Mouse (Mus musculus): ENCODE results near the gene Grap2. TPM values are rescaled to one million over a fixed set of nuclear protein-coding genes. Genes with fewer than 3 reads are reported as not detected.

The Grap2 gene
- polyA plus RNA-seq, 1 experiment from 2014 or later = 1.5 TPM

- 23% methylated on average over 11 of the region's 11 CpGs for WGBS
- no peaks in the 10 kb centered on the region for H3K36me3 ChIP-seq (ENCODE audit: control insufficient read depth, insufficient read depth, low read length)
- H3K4me3 ChIP-seq (ENCODE audit: low read length) = no peak overlapping the region
- no peak overlapping the region for H3K4me2 ChIP-seq (ENCODE audit: low read depth, low read length)
- H3K4me1 ChIP-seq (replicated peaks; ENCODE audit: control insufficient read depth, insufficient read depth, low read length) = no peaks in the 10 kb centered on the region
- H3K9me3 ChIP-seq (ENCODE audit: control insufficient read depth, low read length) = no peaks in the 10 kb centered on the region
- no peak; the same call in 1 of the 2 replicates for ATAC-seq (ENCODE audit: low read depth)
- no peak overlapping the region for H3K9ac ChIP-seq (ENCODE audit: low read length)
- no peaks in the 10 kb centered on the region for H3K27me3 ChIP-seq (ENCODE audit: control insufficient read depth, insufficient read depth, low read depth, low read length)
- H3K27ac ChIP-seq (ENCODE audit: low read length) = no peak overlapping the region
Measured at GRCm38 (mm10) chr15:80694125-80694910, 121.9 kb downstream of the Grap2 start.

GRCm38 (mm10) chr15:80697564-80697963, 125.2 kb downstream of the Grap2 start:
- no peak overlapping the region for H3K27ac ChIP-seq (ENCODE audit: low read length)
- no peak overlapping the region for H3K4me3 ChIP-seq (ENCODE audit: low read length)
- no peak for ATAC-seq (ENCODE audit: low read depth)
- no peak overlapping the region for H3K4me2 ChIP-seq (ENCODE audit: low read depth, low read length)
- H3K27me3 ChIP-seq (ENCODE audit: control insufficient read depth, insufficient read depth, low read depth, low read length) = no peaks in the 10 kb centered on the region
- no peaks in the 10 kb centered on the region for H3K36me3 ChIP-seq (ENCODE audit: control insufficient read depth, insufficient read depth, low read length)
- 35% methylated on average over 5 of the region's 5 CpGs for WGBS
- no peak overlapping the region for H3K9ac ChIP-seq (ENCODE audit: low read length)
- H3K4me1 ChIP-seq (replicated peaks; ENCODE audit: control insufficient read depth, insufficient read depth, low read length) = no peaks in the 10 kb centered on the region
- H3K9me3 ChIP-seq (ENCODE audit: control insufficient read depth, low read length) = no peaks in the 10 kb centered on the region

- no peaks in the 10 kb centered on the region for H3K27me3 ChIP-seq (ENCODE audit: control insufficient read depth, insufficient read depth, low read depth, low read length)
- no peak overlapping the region for H3K4me2 ChIP-seq (ENCODE audit: low read depth, low read length)
- H3K36me3 ChIP-seq (ENCODE audit: control insufficient read depth, insufficient read depth, low read length) = no peaks in the 10 kb centered on the region
- ATAC-seq (ENCODE audit: low read depth) = no peak
- H3K4me3 ChIP-seq (ENCODE audit: low read length) = no peak overlapping the region
- 55% methylated on average over 8 of the region's 8 CpGs for WGBS
- no peaks in the 10 kb centered on the region for H3K9me3 ChIP-seq (ENCODE audit: control insufficient read depth, low read length)
- H3K4me1 ChIP-seq (replicated peaks; ENCODE audit: control insufficient read depth, insufficient read depth, low read length) = peaks cover 12% of the 10 kb centered on the region
- H3K27ac ChIP-seq (ENCODE audit: low read length) = no peak overlapping the region
- no peak overlapping the region for H3K9ac ChIP-seq (ENCODE audit: low read length)
Measured at GRCm38 (mm10) chr15:80701481-80702257, 129.3 kb downstream of the Grap2 start.

Small RNA genes lying within 50 kb of the gene (microRNA-seq; reads per million reads assigned to microRNA genes)
- gene Mir6957 = not detected

Other genes starting within 250 kb of the Grap2 start
- not detected in 2 replicates for gene Enthd1, start 7.4 kb upstream of the Grap2 start, polyA plus RNA-seq (2015; fragmentation: Nextera tagmentation; extraction: Ambion mirVana)
- gene Fam83f, start 99.3 kb downstream of the Grap2 start, polyA plus RNA-seq (2015; fragmentation: Nextera tagmentation; extraction: Ambion mirVana) = 1.3 and 1.5 TPM in 2 replicates
- gene Tnrc6b, start 138.7 kb downstream of the Grap2 start, polyA plus RNA-seq (2015; fragmentation: Nextera tagmentation; extraction: Ambion mirVana) = 26.7 and 30.8 TPM in 2 replicates